Mouse (Mus musculus) hindbrain, embryonic 12.5 days (tissue): ENCODE data around the gene Sema5a. TPM values are rescaled to one million over a fixed set of nuclear protein-coding genes. Genes with fewer than 3 reads are reported as not detected.

Experiments
- ATAC-seq: fragments of 200-750 bp; cut with Nextera tagmentation; 2 replicates; pipeline ENCODE4 v1.8.0; 2017; ENCODE audit warnings: moderate TSS enrichment; ENCODE audit not compliant: low FRiP score
- H3K27ac ChIP-seq: fragments of 300-500 bp; sonication (generic); 2 replicates; pipeline ENCODE4 v1.5.1; 2016; ENCODE audit warnings: mild to moderate bottlenecking
- H3K27me3 ChIP-seq: fragments of 300-500 bp; sonication (generic); 2 replicates; pipeline ENCODE4 v1.6.1; 2016; ENCODE audit warnings: mild to moderate bottlenecking
- H3K36me3 ChIP-seq: fragments of 300-500 bp; sonication (generic); 2 replicates; pipeline ENCODE4 v1.6.1; 2016; ENCODE audit warnings: mild to moderate bottlenecking
- H3K4me1 ChIP-seq: fragments of 300-500 bp; sonication (generic); 2 replicates; pipeline ENCODE4 v1.6.1; 2016
- H3K4me2 ChIP-seq: fragments of 300-500 bp; sonication (generic); replicated peaks from 2 replicates; pipeline ENCODE4 v1.6.1; 2016; ENCODE audit warnings: mild to moderate bottlenecking
- H3K4me3 ChIP-seq: fragments of 300-500 bp; sonication (generic); 2 replicates; pipeline ENCODE4 v1.5.1; 2016; ENCODE audit warnings: mild to moderate bottlenecking
- H3K9ac ChIP-seq: fragments of 300-500 bp; sonication (generic); 2 replicates; pipeline ENCODE4 v1.6.1; 2016; ENCODE audit warnings: mild to moderate bottlenecking, moderate library complexity
- H3K9me3 ChIP-seq: fragments of 300-500 bp; sonication (generic); replicated peaks from 2 replicates; pipeline ENCODE4 v1.6.1; 2016; ENCODE audit warnings: mild to moderate bottlenecking
- WGBS: fragments of 180-500 bp; shearing (Covaris S2); methylation state at CpG from one replicate; pipeline ENCODE4 v1.1.7; 2016; 5-methylcytosine and 5-hydroxymethylcytosine counted together
- polyA plus RNA-seq: library from polyadenylated mRNA; unstranded; fragments of >200 nt; fragmentation: Nextera tagmentation; extraction: Ambion mirVana; gene quantifications from 2 replicates; pipeline ENCODE4 v1.2.1, GENCODE M21; 2016

Sema5a gene
- polyA plus RNA-seq, 1 experiment from 2014 or later: 11.2 TPM

GRCm38 (mm10) chr15:32284688-32285087, 40.1 kb downstream of the Sema5a start:
- no peaks in the 10 kb centered on the region for H3K27me3 ChIP-seq
- WGBS: 78% methylated on average over 2 of the region's 2 CpGs
- ATAC-seq: no peak
- H3K27ac ChIP-seq: no peak overlapping the region
- 0 out of 2 replicates have a peak, but pooled peaks cover 6% of the 10 kb centered on the region for H3K4me1 ChIP-seq
- no peaks in the 10 kb centered on the region for H3K9me3 ChIP-seq
- no peak overlapping the region for H3K4me3 ChIP-seq
- H3K4me2 ChIP-seq: no peak overlapping the region
- no peak overlapping the region for H3K9ac ChIP-seq
- H3K36me3 ChIP-seq: no peaks in the 10 kb centered on the region

GRCm38 (mm10) chr15:32286296-32286695, 41.7 kb downstream of the Sema5a start:
- WGBS: 86% methylated on average over 3 of the region's 3 CpGs

GRCm38 (mm10) chr15:32288480-32288879, 43.9 kb downstream of the Sema5a start:
- H3K9ac ChIP-seq: no peak overlapping the region
- ATAC-seq: no peak
- H3K27ac ChIP-seq: no peak overlapping the region
- H3K4me2 ChIP-seq: no peak overlapping the region
- no peaks in the 10 kb centered on the region for H3K27me3 ChIP-seq
- no peaks in the 10 kb centered on the region for H3K9me3 ChIP-seq
- H3K4me1 ChIP-seq: 0 out of 2 replicates have a peak, but pooled peaks cover 6% of the 10 kb centered on the region
- WGBS: 61% methylated on average over 6 of the region's 6 CpGs
- H3K36me3 ChIP-seq: no peaks in the 10 kb centered on the region
- no peak overlapping the region for H3K4me3 ChIP-seq

More at GRCm38 (mm10) chr15:32286296-32286695, 41.7 kb downstream of the Sema5a start:
- Histone ChIP-seq H3K4me2 (no peak overlapping the region), H3K9me3 (no peaks in the 10 kb centered on the region), H3K36me3 (no peaks in the 10 kb centered on the region), H3K27me3 (no peaks in the 10 kb centered on the region), H3K4me1 (0 out of 2 replicates have a peak, but pooled peaks cover 6% of the 10 kb centered on the region), H3K4me3 (no peak overlapping the region), H3K27ac (no peak overlapping the region), H3K9ac (no peak overlapping the region)
- no peak for ATAC-seq

- H3K27ac ChIP-seq: no peak overlapping the region
- H3K4me3 ChIP-seq: no peak overlapping the region
- H3K27me3 ChIP-seq: no peaks in the 10 kb centered on the region
- no peak overlapping the region for H3K9ac ChIP-seq
- no peak for ATAC-seq
- H3K4me2 ChIP-seq: no peak overlapping the region
- no peaks in the 10 kb centered on the region for H3K9me3 ChIP-seq
- H3K4me1 ChIP-seq: 0 out of 2 replicates have a peak, but pooled peaks cover 6% of the 10 kb centered on the region
- WGBS: 39% methylated on average over 3 of the region's 3 CpGs
- H3K36me3 ChIP-seq: no peaks in the 10 kb centered on the region
Measured at GRCm38 (mm10) chr15:32291000-32291399, 46.4 kb downstream of the Sema5a start.

- Histone ChIP-seq H3K27me3 (no peaks in the 10 kb centered on the region), H3K27ac (no peak overlapping the region), H3K9me3 (no peaks in the 10 kb centered on the region), H3K4me1 (no peaks in the 10 kb centered on the region), H3K4me3 (no peak overlapping the region), H3K36me3 (no peaks in the 10 kb centered on the region), H3K9ac (no peak overlapping the region), H3K4me2 (no peak overlapping the region)
- ATAC-seq: no peak
- 46% methylated on average over 6 of the region's 6 CpGs for WGBS
Measured at GRCm38 (mm10) chr15:32296523-32296922, 51.9 kb downstream of the Sema5a start.

GRCm38 (mm10) chr15:32297266-32297665, 52.7 kb downstream of the Sema5a start:
- WGBS: 96% methylated on average over 5 of the region's 5 CpGs
- H3K4me2 ChIP-seq: no peak overlapping the region
- no peak overlapping the region for H3K4me3 ChIP-seq
- H3K9me3 ChIP-seq: no peaks in the 10 kb centered on the region
- H3K27me3 ChIP-seq: no peaks in the 10 kb centered on the region
- H3K9ac ChIP-seq: no peak overlapping the region
- no peaks in the 10 kb centered on the region for H3K36me3 ChIP-seq
- no peak overlapping the region for H3K27ac ChIP-seq
- H3K4me1 ChIP-seq: no peaks in the 10 kb centered on the region
- no peak for ATAC-seq

- Histone ChIP-seq H3K9ac (no peak overlapping the region), H3K4me1 (no peaks in the 10 kb centered on the region), H3K4me3 (no peak overlapping the region), H3K27ac (no peak overlapping the region), H3K9me3 (no peaks in the 10 kb centered on the region), H3K4me2 (no peak overlapping the region), H3K36me3 (no peaks in the 10 kb centered on the region), H3K27me3 (no peaks in the 10 kb centered on the region)
- WGBS: 81% methylated on average over 6 of the region's 6 CpGs
- no peak for ATAC-seq
Measured at GRCm38 (mm10) chr15:32298525-32298924, 53.9 kb downstream of the Sema5a start.

- H3K36me3 ChIP-seq: no peaks in the 10 kb centered on the region
- H3K27me3 ChIP-seq: no peaks in the 10 kb centered on the region
- ATAC-seq: no peak
- no peak overlapping the region for H3K27ac ChIP-seq
- no peak overlapping the region for H3K4me2 ChIP-seq
- H3K9me3 ChIP-seq: no peaks in the 10 kb centered on the region
- H3K4me1 ChIP-seq: no peaks in the 10 kb centered on the region
- no peak overlapping the region for H3K9ac ChIP-seq
- WGBS: 76% methylated on average over 4 of the region's 4 CpGs
- H3K4me3 ChIP-seq: no peak overlapping the region
Measured at GRCm38 (mm10) chr15:32300991-32301390, 56.4 kb downstream of the Sema5a start.

GRCm38 (mm10) chr15:32306557-32307243, 62.1 kb downstream of the Sema5a start:
- H3K4me1 ChIP-seq: no peaks in the 10 kb centered on the region
- no peaks in the 10 kb centered on the region for H3K27me3 ChIP-seq
- no peaks in the 10 kb centered on the region for H3K36me3 ChIP-seq
- H3K9ac ChIP-seq: no peak overlapping the region
- 82% methylated on average over 6 of the region's 6 CpGs for WGBS
- ATAC-seq: no peak
- no peaks in the 10 kb centered on the region for H3K9me3 ChIP-seq
- H3K4me3 ChIP-seq: no peak overlapping the region
- H3K4me2 ChIP-seq: no peak overlapping the region
- H3K27ac ChIP-seq: no peak overlapping the region

- no peak overlapping the region for H3K27ac ChIP-seq
- 81% methylated on average over 8 of the region's 8 CpGs for WGBS
- H3K4me3 ChIP-seq: no peak overlapping the region
- H3K9me3 ChIP-seq: no peaks in the 10 kb centered on the region
- no peak for ATAC-seq
- no peaks in the 10 kb centered on the region for H3K27me3 ChIP-seq
- H3K9ac ChIP-seq: no peak overlapping the region
- no peaks in the 10 kb centered on the region for H3K36me3 ChIP-seq
- H3K4me2 ChIP-seq: no peak overlapping the region
- no peaks in the 10 kb centered on the region for H3K4me1 ChIP-seq
Measured at GRCm38 (mm10) chr15:32310834-32311233, 66.2 kb downstream of the Sema5a start.

- no peaks in the 10 kb centered on the region for H3K36me3 ChIP-seq
- no peak overlapping the region for H3K4me2 ChIP-seq
- no peaks in the 10 kb centered on the region for H3K9me3 ChIP-seq
- H3K27ac ChIP-seq: no peak overlapping the region
- no peaks in the 10 kb centered on the region for H3K27me3 ChIP-seq
- H3K9ac ChIP-seq: no peak overlapping the region
- no peak overlapping the region for H3K4me3 ChIP-seq
- no peaks in the 10 kb centered on the region for H3K4me1 ChIP-seq
- ATAC-seq: no peak
- WGBS: 76% methylated on average over 8 of the region's 8 CpGs
Measured at GRCm38 (mm10) chr15:32311287-32311686, 66.7 kb downstream of the Sema5a start.

- Histone ChIP-seq H3K27me3 (no peaks in the 10 kb centered on the region), H3K9ac (no peak overlapping the region), H3K4me2 (no peak overlapping the region), H3K4me1 (no peaks in the 10 kb centered on the region), H3K9me3 (no peaks in the 10 kb centered on the region), H3K27ac (no peak overlapping the region), H3K36me3 (no peaks in the 10 kb centered on the region), H3K4me3 (no peak overlapping the region)
- 87% methylated on average over 5 of the region's 5 CpGs for WGBS
- ATAC-seq: no peak
Measured at GRCm38 (mm10) chr15:32317074-32317473, 72.5 kb downstream of the Sema5a start.

- 88% methylated on average over 3 of the region's 3 CpGs for WGBS
- no peak for ATAC-seq
- Histone ChIP-seq H3K9me3 (no peaks in the 10 kb centered on the region), H3K27ac (no peak overlapping the region), H3K4me3 (no peak overlapping the region), H3K36me3 (no peaks in the 10 kb centered on the region), H3K4me2 (no peak overlapping the region), H3K27me3 (no peaks in the 10 kb centered on the region), H3K4me1 (0 out of 2 replicates have a peak, but pooled peaks cover 2% of the 10 kb centered on the region), H3K9ac (no peak overlapping the region)
Measured at GRCm38 (mm10) chr15:32320739-32321138, 76.1 kb downstream of the Sema5a start.
